Mouse (Mus musculus) layer of hippocampus, adult 18-20 months (tissue): ENCODE results near the gene Tmie. TPM values are rescaled to one million over a fixed set of nuclear protein-coding genes. Genes with fewer than 3 reads are reported as not detected.

Experiments used
- DNase-seq, 2 experiments: peaks; one replicate each; pipeline ENCODE4 v3.0.0; 2022; ENCODE audit warnings: low spot score in 2 of 2
- long read RNA-seq: library from polyadenylated mRNA; stranded (forward); transcript quantifications from one replicate; pipeline ENCODE4 v2.0.0, GENCODE M21; 2021
- total RNA-seq, 2 experiments: library from RNA; stranded (reverse); gene quantifications; 2 replicates each; pipeline ENCODE4 v1.2.3; 2021

Tmie gene
- total RNA-seq: 1 to 10 TPM; 1.7 to 1.9 TPM
- long read RNA-seq, partial matches to known transcripts: 1 of 2 reads
- long read RNA-seq, other reads (novel, unspliced or antisense): 1 of 2 reads

GRCm38 (mm10) chr9:110879998-110880561, at the start of gene Tmie:
TSS of gene Tmie (minus strand) at chr9:110880113.
- peak in 1 of 2 experiments; percentile 44 for DNase-seq

- DNase-seq: peak; percentile 32 to 69
These were observed 42.8 kb upstream of the Tmie start for GRCm38 (mm10) chr9:110922759-110923158.

- no peak for DNase-seq
These were observed 40.9 kb upstream of the Tmie start for GRCm38 (mm10) chr9:110920665-110921419.

GRCm38 (mm10) chr9:110916786-110917185, 36.9 kb upstream of the Tmie start, which contains the start of gene Fam240a:
TSS of gene Fam240a (minus strand) at chr9:110916861.
- no peak for DNase-seq

- no peak for DNase-seq
These were observed 35.6 kb upstream of the Tmie start for GRCm38 (mm10) chr9:110915466-110915865.

- peak in 1 of 2 experiments; percentile 31 for DNase-seq
These were observed 34.8 kb upstream of the Tmie start for GRCm38 (mm10) chr9:110914631-110915236.

- DNase-seq: no peak
These were observed 29.6 kb upstream of the Tmie start for GRCm38 (mm10) chr9:110909371-110909967.

- DNase-seq: no peak
These were observed 28.7 kb upstream of the Tmie start for GRCm38 (mm10) chr9:110908631-110909016.

GRCm38 (mm10) chr9:110907838-110908630, 28.1 kb upstream of the Tmie start:
- no peak for DNase-seq

GRCm38 (mm10) chr9:110907201-110907837, 27.4 kb upstream of the Tmie start:
- no peak for DNase-seq

- DNase-seq: no peak
These were observed 22.4 kb upstream of the Tmie start for GRCm38 (mm10) chr9:110902271-110902670.

GRCm38 (mm10) chr9:110901204-110901603, 21.3 kb upstream of the Tmie start:
- no peak for DNase-seq

- no peak for DNase-seq
These were observed 19.6 kb upstream of the Tmie start for GRCm38 (mm10) chr9:110899451-110900008.

- no peak for DNase-seq
These were observed 16.7 kb upstream of the Tmie start for GRCm38 (mm10) chr9:110896595-110896994.

- DNase-seq: no peak
These were observed 16.1 kb upstream of the Tmie start for GRCm38 (mm10) chr9:110895994-110896393.

- no peak for DNase-seq
These were observed 15.6 kb upstream of the Tmie start for GRCm38 (mm10) chr9:110895507-110895906.

- DNase-seq: no peak
These were observed 13.5 kb upstream of the Tmie start for GRCm38 (mm10) chr9:110893429-110893828.

GRCm38 (mm10) chr9:110892552-110892951, 12.6 kb upstream of the Tmie start:
- DNase-seq: no peak

GRCm38 (mm10) chr9:110891077-110891828, 11.3 kb upstream of the Tmie start:
- no peak for DNase-seq
